Mouse (Mus musculus) kidney, adult 2 months (tissue): ENCODE measurements around the gene Il11ra2.
"Not testable (repeated sequence)": the region's sequence is repeated elsewhere in the genome, so short reads cannot be mapped to it uniquely, and the experiment has no call there.

Experiments
- CTCF ChIP-seq: fragments of 200-500 bp; conservative IDR thresholded peaks from 2 replicates; pipeline ENCODE4 v1.5.1; 2011; ENCODE audit warnings: low read depth, mild to moderate bottlenecking, control low read depth, low read length, moderate library complexity, mixed read lengths; ENCODE audit not compliant: insufficient read depth, insufficient read length
- POLR2A ChIP-seq: fragments of 200-500 bp; IDR thresholded peaks from one replicate; pipeline ENCODE4 v1.6.1; 2011; ENCODE audit warnings: low read depth, low read length, control low read depth

DNA sequence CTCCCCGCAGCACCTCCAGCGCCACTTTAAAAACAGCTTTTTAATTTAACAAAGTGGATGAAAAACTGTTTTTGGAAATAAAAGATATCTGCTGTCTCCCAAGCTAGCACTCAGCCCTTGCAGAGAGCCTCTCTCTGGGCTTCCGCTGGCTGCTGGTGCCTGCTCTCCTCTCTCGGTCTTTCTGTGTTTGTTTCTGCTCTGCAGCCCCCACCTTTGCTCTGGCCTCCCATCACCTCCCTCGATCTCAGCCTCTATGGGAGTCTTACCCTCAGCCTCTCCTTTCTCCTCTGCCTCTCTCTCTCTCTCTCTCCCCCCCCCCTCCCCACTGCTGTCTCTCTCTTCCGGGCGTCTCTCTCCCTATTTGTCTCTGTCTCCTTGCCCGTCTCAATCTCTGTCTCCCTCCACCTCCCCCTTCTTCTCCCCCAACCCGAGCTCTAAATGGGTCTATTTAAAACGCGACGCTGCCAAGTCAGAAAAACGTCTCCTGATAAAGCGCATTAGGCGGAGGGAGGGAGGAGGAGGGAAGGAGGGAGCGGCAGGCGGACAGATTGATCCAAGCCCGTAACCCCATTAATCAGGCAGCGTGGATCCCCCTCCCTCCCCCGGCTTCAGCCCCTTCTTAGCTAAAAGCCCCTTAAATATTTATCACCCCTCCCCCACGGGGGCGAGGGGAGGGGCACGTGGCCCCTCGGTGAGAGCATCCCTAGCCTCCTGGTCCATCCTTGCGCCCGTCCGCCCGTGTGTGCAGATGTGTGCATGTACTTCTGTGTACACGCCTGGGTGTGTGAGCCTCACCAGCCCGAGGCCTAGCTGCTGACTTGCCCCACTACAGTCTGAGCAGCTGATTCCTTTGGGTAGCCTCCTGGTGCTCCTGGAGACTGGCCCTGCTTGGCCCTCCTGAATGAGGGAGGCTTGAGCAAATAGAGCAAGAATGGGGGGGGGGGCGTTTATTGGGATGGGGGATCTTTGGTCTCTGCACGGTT, 19.0 kb upstream of the Il11ra2 start:
- not testable (repeated sequence) for TF ChIP-seq CTCF, POLR2A
